Mouse (Mus musculus) testis, adult 2 months (tissue): ENCODE measurements around the gene Smg7. TPM values are rescaled to one million over a fixed set of nuclear protein-coding genes. Genes with fewer than 3 reads are reported as not detected.

Experiments
- H3K27ac ChIP-seq: fragments of 200-500 bp; 2 replicates; pipeline ENCODE4 v1.5.1; 2012; ENCODE audit warnings: low read depth, low read length; ENCODE audit not compliant: control insufficient read depth, insufficient read depth
- H3K27me3 ChIP-seq: fragments of 200-500 bp; 2 replicates; pipeline ENCODE4 v1.6.1; 2012; ENCODE audit warnings: mild to moderate bottlenecking, low read length, moderate library complexity; ENCODE audit not compliant: control insufficient read depth, insufficient read depth
- H3K36me3 ChIP-seq: fragments of 200-500 bp; 2 replicates; pipeline ENCODE4 v1.6.1; 2012; ENCODE audit warnings: mild to moderate bottlenecking, low read length; ENCODE audit not compliant: control insufficient read depth, insufficient read depth
- H3K4me1 ChIP-seq: fragments of 200-500 bp; 2 replicates; pipeline ENCODE4 v1.6.1; 2012; ENCODE audit warnings: low read length; ENCODE audit not compliant: control insufficient read depth, insufficient read depth
- H3K4me3 ChIP-seq: fragments of 200-500 bp; 2 replicates; pipeline ENCODE4 v1.5.1; 2012; ENCODE audit warnings: low read depth, mild to moderate bottlenecking, low read length, moderate library complexity, mixed read lengths; ENCODE audit not compliant: control insufficient read depth
- CTCF ChIP-seq: fragments of 200-500 bp; IDR thresholded peaks from 2 replicates; pipeline ENCODE4 v1.5.1; 2012; ENCODE audit warnings: low read depth, mild to moderate bottlenecking, inconsistent platforms, low read length, moderate library complexity; ENCODE audit not compliant: control insufficient read depth, insufficient read depth, insufficient replicate concordance
- POLR2A ChIP-seq: fragments of 200-500 bp; IDR thresholded peaks from 2 replicates; pipeline ENCODE4 v1.6.1; 2012; ENCODE audit warnings: low read depth, mild to moderate bottlenecking, inconsistent platforms, low read length, moderate library complexity; ENCODE audit not compliant: control insufficient read depth
- polyA plus RNA-seq: library from polyadenylated mRNA; depleted of rRNA; stranded (reverse); fragments of >200 nt; gene quantifications from 2 replicates; pipeline ENCODE4 v1.2.3, GENCODE M21; 2012

The Smg7 gene
- polyA plus RNA-seq, 1 experiment, result 99.6 TPM

GRCm38 (mm10) chr1:152871031-152871430, 31.4 kb downstream of the Smg7 start:
- no peaks in the 10 kb centered on the region for H3K4me1 ChIP-seq
- no peaks in the 10 kb centered on the region for H3K27me3 ChIP-seq
- no peak overlapping the region for H3K27ac ChIP-seq
- no peak overlapping the region for H3K4me3 ChIP-seq
- TF ChIP-seq CTCF, result no peak
- no peak for TF ChIP-seq POLR2A
- H3K36me3 ChIP-seq, result peaks cover 2% of the 10 kb centered on the region

- no peak overlapping the region for H3K4me3 ChIP-seq
- no peaks in the 10 kb centered on the region for H3K27me3 ChIP-seq
- TF ChIP-seq POLR2A (no peak), CTCF (no peak)
- H3K36me3 ChIP-seq, result peaks cover 5% of the 10 kb centered on the region
- H3K4me1 ChIP-seq, result no peaks in the 10 kb centered on the region
- H3K27ac ChIP-seq, result no peak overlapping the region
Measured at GRCm38 (mm10) chr1:152869901-152870300, 32.5 kb downstream of the Smg7 start.

- H3K4me3 ChIP-seq, result no peak overlapping the region
- H3K27ac ChIP-seq, result no peak overlapping the region
- TF ChIP-seq CTCF, result no peak
- no peak for TF ChIP-seq POLR2A
- no peaks in the 10 kb centered on the region for H3K4me1 ChIP-seq
- no peaks in the 10 kb centered on the region for H3K27me3 ChIP-seq
- peaks cover 11% of the 10 kb centered on the region for H3K36me3 ChIP-seq
Measured at GRCm38 (mm10) chr1:152846856-152847255, 55.6 kb downstream of the Smg7 start.

- Histone ChIP-seq H3K27ac (no peak overlapping the region), H3K27me3 (no peaks in the 10 kb centered on the region), H3K4me1 (no peaks in the 10 kb centered on the region), H3K36me3 (peaks cover 11% of the 10 kb centered on the region), H3K4me3 (no peak overlapping the region)
- TF ChIP-seq POLR2A (no peak), CTCF (no peak)
Measured at GRCm38 (mm10) chr1:152845211-152845730, 57.2 kb downstream of the Smg7 start.

- Histone ChIP-seq H3K27ac (no peak overlapping the region), H3K27me3 (no peaks in the 10 kb centered on the region), H3K4me3 (no peak overlapping the region), H3K36me3 (peaks cover 9% of the 10 kb centered on the region), H3K4me1 (no peaks in the 10 kb centered on the region)
- TF ChIP-seq CTCF (no peak), POLR2A (no peak)
Measured at GRCm38 (mm10) chr1:152844634-152845033, 57.8 kb downstream of the Smg7 start.

GRCm38 (mm10) chr1:152841057-152841456, 61.4 kb downstream of the Smg7 start:
- TF ChIP-seq POLR2A (no peak), CTCF (no peak)
- Histone ChIP-seq H3K27ac (no peak overlapping the region), H3K4me3 (no peak overlapping the region), H3K36me3 (peaks cover 9% of the 10 kb centered on the region), H3K4me1 (no peaks in the 10 kb centered on the region), H3K27me3 (no peaks in the 10 kb centered on the region)

GRCm38 (mm10) chr1:152840343-152840742, 62.1 kb downstream of the Smg7 start:
- H3K4me3 ChIP-seq, result no peak overlapping the region
- peaks cover 8% of the 10 kb centered on the region for H3K36me3 ChIP-seq
- TF ChIP-seq CTCF (no peak), POLR2A (no peak)
- no peak overlapping the region for H3K27ac ChIP-seq
- no peaks in the 10 kb centered on the region for H3K4me1 ChIP-seq
- no peaks in the 10 kb centered on the region for H3K27me3 ChIP-seq

- Histone ChIP-seq H3K4me1 (no peaks in the 10 kb centered on the region), H3K4me3 (no peak overlapping the region), H3K36me3 (peaks cover 4% of the 10 kb centered on the region), H3K27ac (no peak overlapping the region), H3K27me3 (no peaks in the 10 kb centered on the region)
- TF ChIP-seq CTCF (no peak), POLR2A (no peak)
Measured at GRCm38 (mm10) chr1:152838841-152839240, 63.6 kb downstream of the Smg7 start.
